Mouse (Mus musculus) liver, adult 2 months (tissue): ENCODE data around the gene Tmem132b.

Source experiments
- CTCF ChIP-seq: fragments of 200-500 bp; IDR thresholded peaks from 2 replicates; pipeline ENCODE4 v1.5.1; 2011; ENCODE audit warnings: low read depth, low read length, control low read depth
- POLR2A ChIP-seq: fragments of 200-500 bp; IDR thresholded peaks from 2 replicates; pipeline ENCODE4 v1.6.1; 2011; ENCODE audit warnings: low read length, control low read depth; ENCODE audit not compliant: insufficient read depth; ENCODE audit errors: extremely low read depth

DNA sequence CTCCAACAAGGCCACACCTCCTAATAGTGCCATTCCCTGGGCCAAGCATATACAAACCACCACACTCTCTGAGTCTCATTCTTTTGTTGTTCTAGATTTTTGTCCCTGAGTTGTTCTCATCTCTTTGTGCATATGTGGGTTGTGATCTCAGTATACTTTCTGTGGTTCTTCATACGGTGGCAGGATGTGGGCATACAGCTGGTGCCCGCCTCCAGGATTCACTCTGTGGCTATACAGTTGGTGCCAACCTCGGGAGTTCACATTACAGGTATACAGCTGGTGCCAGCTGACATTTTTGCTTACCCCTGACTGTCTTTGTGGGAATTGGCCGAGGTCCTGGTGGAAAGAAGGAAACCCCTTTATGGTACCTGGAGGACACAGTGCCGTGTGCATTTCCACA lies 53.6 kb downstream of the Tmem132b start:
- TF ChIP-seq POLR2A (no peak), CTCF (no peak)
